Mouse (Mus musculus): Measurements from ENCODE around the gene Aspscr1. TPM values are rescaled to one million over a fixed set of nuclear protein-coding genes. Genes with fewer than 3 reads are reported as not detected.

Gene Aspscr1
- total and polyA plus RNA-seq, 3 experiments, result 35.2 to 38.6 (median 38.3) TPM

DNA sequence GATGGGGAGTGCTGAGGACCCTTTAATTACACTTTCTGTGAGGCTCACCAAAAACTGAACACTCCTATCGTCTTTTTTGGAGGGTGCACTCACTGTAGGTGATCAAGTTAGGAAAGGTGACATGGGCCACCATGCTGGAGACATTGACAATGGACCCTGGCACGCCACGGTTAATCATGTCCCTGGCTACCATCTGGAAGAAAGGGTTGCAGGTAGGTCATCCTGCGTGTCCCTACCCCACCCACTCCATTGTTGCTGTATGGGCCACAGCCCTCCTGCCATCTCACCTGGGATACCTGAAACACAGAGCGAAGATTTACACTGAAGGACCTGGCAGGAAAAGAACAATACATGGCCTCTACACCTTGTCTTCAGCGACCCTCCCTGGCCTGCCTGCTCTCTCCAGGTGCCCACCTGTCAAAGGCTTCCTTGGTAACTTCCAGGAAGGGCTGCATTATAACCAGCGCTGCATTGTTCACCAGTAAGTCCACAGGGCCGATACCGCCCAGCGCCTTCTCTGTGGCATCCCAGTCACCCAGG, 57.6 kb downstream of the Aspscr1 start:
- no peak overlapping the region for H3K9ac ChIP-seq (ENCODE audit: low read depth, low read length)
- peaks cover 16% of the 10 kb centered on the region for H3K4me1 ChIP-seq (ENCODE audit: control insufficient read depth, insufficient read depth, low read length)
- H3K4me3 ChIP-seq, result no peak overlapping the region
- DNase-seq, result no peak
- no peak overlapping the region for H3K27ac ChIP-seq
- TF ChIP-seq POLR2A (IDR thresholded peaks at IDR 0.05; ENCODE audit: insufficient read depth, low read depth, low read length) (no peak), CTCF (IDR thresholded peaks at IDR 0.05) (no peak), EP300 (IDR thresholded peaks at IDR 0.05; ENCODE audit: insufficient read depth, low read depth, low read length) (no peak)
- no peaks in the 10 kb centered on the region for H3K27me3 ChIP-seq (ENCODE audit: control insufficient read depth, insufficient read depth, low read length)
- H3K79me2 ChIP-seq (replicated peaks; ENCODE audit: control insufficient read depth, insufficient read depth, low read length), result no peaks in the 10 kb centered on the region
- WGBS, result 88% methylated on average over 10 of the region's 10 CpGs
- H3K36me3 ChIP-seq (ENCODE audit: control insufficient read depth, insufficient read depth, low read length), result no peaks in the 10 kb centered on the region
- intact Hi-C loops (cut with DNase I), result no loop called here

DNA sequence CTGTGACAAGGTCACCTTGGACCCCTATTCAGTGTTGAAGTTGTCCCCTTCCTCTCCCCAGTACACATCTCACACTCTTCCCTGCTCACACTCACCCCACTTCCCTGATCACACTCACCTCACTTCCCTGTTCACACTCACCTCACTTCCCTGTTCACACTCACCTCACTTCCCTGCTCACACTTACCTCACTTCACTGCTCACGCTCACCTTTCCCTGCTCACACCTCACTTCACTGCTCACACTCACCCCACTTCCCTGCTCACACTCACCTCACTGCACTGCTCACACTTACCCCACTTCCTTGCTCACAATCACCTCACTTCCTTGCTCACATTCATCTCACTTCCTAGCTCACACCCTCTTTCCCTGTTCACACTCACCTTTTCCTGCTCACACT, 58.6 kb downstream of the Aspscr1 start:
- Histone ChIP-seq H3K4me3 (no peak overlapping the region), H3K27me3 (ENCODE audit: control insufficient read depth, insufficient read depth, low read length) (no peaks in the 10 kb centered on the region), H3K79me2 (replicated peaks; ENCODE audit: control insufficient read depth, insufficient read depth, low read length) (no peaks in the 10 kb centered on the region), H3K36me3 (ENCODE audit: control insufficient read depth, insufficient read depth, low read length) (no peaks in the 10 kb centered on the region), H3K27ac (no peak overlapping the region), H3K4me1 (ENCODE audit: control insufficient read depth, insufficient read depth, low read length) (peaks cover 16% of the 10 kb centered on the region), H3K9ac (ENCODE audit: low read depth, low read length) (no peak overlapping the region; the same call in 1 of the 2 replicates)
- intact Hi-C loops (cut with DNase I), result no loop called here
- no peak for TF ChIP-seq POLR2A (IDR thresholded peaks at IDR 0.05; ENCODE audit: insufficient read depth, low read depth, low read length)
- no peak for TF ChIP-seq CTCF (IDR thresholded peaks at IDR 0.05)
- TF ChIP-seq EP300 (IDR thresholded peaks at IDR 0.05; ENCODE audit: insufficient read depth, low read depth, low read length), result no peak
- WGBS, result 88% methylated on average over 1 of the region's 1 CpGs
- DNase-seq, result no peak

DNA sequence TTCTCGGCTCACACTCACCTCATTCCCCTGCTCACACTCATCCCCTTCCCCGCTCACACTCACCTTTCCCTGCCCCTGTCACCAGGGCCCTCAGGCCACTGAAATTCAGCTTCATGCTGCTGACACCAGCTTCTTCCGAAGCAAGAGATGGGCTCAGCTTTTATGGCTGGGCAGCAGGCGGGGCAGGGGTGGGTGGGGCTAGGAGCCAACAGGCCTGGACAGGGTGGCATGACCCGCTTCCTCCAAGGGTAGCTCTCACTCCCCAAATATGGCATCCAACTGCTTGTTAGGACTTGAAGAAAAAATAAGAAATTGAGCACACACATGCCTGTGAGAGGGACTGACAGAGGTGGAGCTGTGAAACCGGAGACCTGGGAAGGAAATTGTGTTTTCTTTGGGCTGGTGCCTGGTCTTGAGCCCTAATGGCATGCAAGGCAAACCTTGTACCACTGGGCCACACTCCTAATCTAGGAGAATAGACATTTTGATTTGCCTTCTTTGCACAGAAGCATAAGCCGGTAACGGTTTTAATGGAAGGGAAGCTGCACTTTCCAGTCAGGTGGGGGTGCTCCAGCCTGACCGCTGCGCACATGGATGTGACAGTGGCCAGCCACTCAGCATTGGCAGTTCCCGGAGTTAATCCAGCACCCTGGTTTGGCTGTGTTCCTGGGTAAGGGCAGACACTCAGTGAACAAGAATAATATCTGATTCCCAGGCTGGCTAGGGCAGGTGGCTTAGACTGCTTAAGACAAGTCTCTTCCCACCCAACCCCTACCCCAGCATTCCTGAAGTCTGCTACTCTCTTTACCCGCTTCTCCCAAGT, 59.3 kb downstream of the Aspscr1 start, which contains the start of gene Cbr2:
TSS of gene Cbr2 (minus strand) at position 257 of the 823 bp plus-strand sequence.
- intact Hi-C loops (cut with DNase I), result no loop called here
- 51% methylated on average over 12 of the region's 12 CpGs for WGBS
- no peak within 1 kb of the TSS; the same call in 1 of the 2 replicates for H3K9ac ChIP-seq (ENCODE audit: low read depth, low read length)
- H3K4me1 ChIP-seq (ENCODE audit: control insufficient read depth, insufficient read depth, low read length), result peaks cover 15% of the 10 kb centered on the region
- no peaks in the 10 kb centered on the region for H3K79me2 ChIP-seq (replicated peaks; ENCODE audit: control insufficient read depth, insufficient read depth, low read length)
- H3K4me3 ChIP-seq, result no peak within 1 kb of the TSS
- peak; percentile 27 for TF ChIP-seq CTCF (IDR thresholded peaks at IDR 0.05)
- peak; percentile 82; the same call in 1 of the 2 replicates for TF ChIP-seq EP300 (IDR thresholded peaks at IDR 0.05; ENCODE audit: insufficient read depth, low read depth, low read length)
- TF ChIP-seq POLR2A (IDR thresholded peaks at IDR 0.05; ENCODE audit: insufficient read depth, low read depth, low read length), result peak; percentile 47; the same call in 1 of the 2 replicates
- peak; percentile 59 to 67 for DNase-seq
- H3K27ac ChIP-seq, result no peak within 1 kb of the TSS
- no peaks in the 10 kb centered on the region for H3K27me3 ChIP-seq (ENCODE audit: control insufficient read depth, insufficient read depth, low read length)
- no peaks in the 10 kb centered on the region for H3K36me3 ChIP-seq (ENCODE audit: control insufficient read depth, insufficient read depth, low read length)

GRCm38 (mm10) chr11:120733521-120733920, 60.7 kb downstream of the Aspscr1 start:
- TF ChIP-seq EP300 (IDR thresholded peaks at IDR 0.05; ENCODE audit: insufficient read depth, low read depth, low read length), result peak; percentile 45; the same call in 1 of the 2 replicates
- no peak for TF ChIP-seq POLR2A (IDR thresholded peaks at IDR 0.05; ENCODE audit: insufficient read depth, low read depth, low read length)
- TF ChIP-seq CTCF (IDR thresholded peaks at IDR 0.05), result no peak
- 28% methylated on average over 6 of the region's 6 CpGs for WGBS
- intact Hi-C loops (cut with DNase I), result no loop called here

GRCm38 (mm10) chr11:120736424-120736823, 63.7 kb downstream of the Aspscr1 start:
- no peak overlapping the region for H3K27ac ChIP-seq
- H3K36me3 ChIP-seq (ENCODE audit: control insufficient read depth, insufficient read depth, low read length), result no peaks in the 10 kb centered on the region
- TF ChIP-seq CTCF (IDR thresholded peaks at IDR 0.05) (no peak), EP300 (IDR thresholded peaks at IDR 0.05; ENCODE audit: insufficient read depth, low read depth, low read length) (no peak), POLR2A (IDR thresholded peaks at IDR 0.05; ENCODE audit: insufficient read depth, low read depth, low read length) (no peak)
- H3K4me1 ChIP-seq (ENCODE audit: control insufficient read depth, insufficient read depth, low read length), result peaks cover 14% of the 10 kb centered on the region
- no peak overlapping the region for H3K4me3 ChIP-seq
- no peaks in the 10 kb centered on the region for H3K79me2 ChIP-seq (replicated peaks; ENCODE audit: control insufficient read depth, insufficient read depth, low read length)
- WGBS, result 69% methylated on average over 6 of the region's 6 CpGs
- H3K9ac ChIP-seq (ENCODE audit: low read depth, low read length), result no peak overlapping the region
- intact Hi-C loops (cut with DNase I), result no loop called here
- no peaks in the 10 kb centered on the region for H3K27me3 ChIP-seq (ENCODE audit: control insufficient read depth, insufficient read depth, low read length)
- DNase-seq, result no peak

More at GRCm38 (mm10) chr11:120733521-120733920, 60.7 kb downstream of the Aspscr1 start:
- H3K79me2 ChIP-seq (replicated peaks; ENCODE audit: control insufficient read depth, insufficient read depth, low read length), result no peaks in the 10 kb centered on the region
- H3K27ac ChIP-seq, result no peak overlapping the region
- H3K9ac ChIP-seq (ENCODE audit: low read depth, low read length), result no peak overlapping the region
- H3K36me3 ChIP-seq (ENCODE audit: control insufficient read depth, insufficient read depth, low read length), result no peaks in the 10 kb centered on the region
- peak; percentile 57 to 75 for DNase-seq
- no peaks in the 10 kb centered on the region for H3K27me3 ChIP-seq (ENCODE audit: control insufficient read depth, insufficient read depth, low read length)
- peaks cover 15% of the 10 kb centered on the region for H3K4me1 ChIP-seq (ENCODE audit: control insufficient read depth, insufficient read depth, low read length)
- no peak overlapping the region for H3K4me3 ChIP-seq

GRCm38 (mm10) chr11:120740981-120741380, 68.2 kb downstream of the Aspscr1 start:
- no peaks in the 10 kb centered on the region for H3K27me3 ChIP-seq (ENCODE audit: control insufficient read depth, insufficient read depth, low read length)
- H3K36me3 ChIP-seq (ENCODE audit: control insufficient read depth, insufficient read depth, low read length), result no peaks in the 10 kb centered on the region
- no peaks in the 10 kb centered on the region for H3K4me1 ChIP-seq (ENCODE audit: control insufficient read depth, insufficient read depth, low read length)
- no peak for DNase-seq
- H3K9ac ChIP-seq (ENCODE audit: low read depth, low read length), result no peak overlapping the region
- 81% methylated on average over 5 of the region's 5 CpGs for WGBS
- no peaks in the 10 kb centered on the region for H3K79me2 ChIP-seq (replicated peaks; ENCODE audit: control insufficient read depth, insufficient read depth, low read length)
- intact Hi-C loops (cut with DNase I), result no loop called here
- no peak overlapping the region for H3K4me3 ChIP-seq
- TF ChIP-seq EP300 (IDR thresholded peaks at IDR 0.05; ENCODE audit: insufficient read depth, low read depth, low read length), result no peak
- TF ChIP-seq CTCF (IDR thresholded peaks at IDR 0.05), result no peak
- TF ChIP-seq POLR2A (IDR thresholded peaks at IDR 0.05; ENCODE audit: insufficient read depth, low read depth, low read length), result no peak
- H3K27ac ChIP-seq, result no peak overlapping the region
